Mouse (Mus musculus) kidney, embryonic 15.5 days (tissue): ENCODE measurements around the gene Dip2a. TPM values are rescaled to one million over a fixed set of nuclear protein-coding genes. Genes with fewer than 3 reads are reported as not detected.

Source experiments
- ATAC-seq: fragments of 200-750 bp; cut with Nextera tagmentation; replicated peaks from 2 replicates; pipeline ENCODE4 v1.8.0; 2017; ENCODE audit warnings: moderate TSS enrichment; ENCODE audit not compliant: low FRiP score
- H3K27ac ChIP-seq: fragments of 300-500 bp; sonication (generic); 2 replicates; pipeline ENCODE4 v1.5.1; 2015; ENCODE audit warnings: mild to moderate bottlenecking, inconsistent platforms
- H3K27me3 ChIP-seq: fragments of 300-500 bp; sonication (generic); 2 replicates; pipeline ENCODE4 v1.6.1; 2015; ENCODE audit warnings: inconsistent platforms
- H3K36me3 ChIP-seq: fragments of 300-500 bp; sonication (generic); 2 replicates; pipeline ENCODE4 v1.6.1; 2015; ENCODE audit warnings: inconsistent platforms
- H3K4me1 ChIP-seq: fragments of 300-500 bp; sonication (generic); 2 replicates; pipeline ENCODE4 v1.6.1; 2015; ENCODE audit warnings: inconsistent platforms
- H3K4me2 ChIP-seq: fragments of 300-500 bp; sonication (generic); 2 replicates; pipeline ENCODE4 v1.6.1; 2015; ENCODE audit warnings: moderate library complexity, mild to moderate bottlenecking, inconsistent platforms
- H3K4me3 ChIP-seq: fragments of 300-500 bp; sonication (generic); replicated peaks from 2 replicates; pipeline ENCODE4 v1.5.1; 2015; ENCODE audit warnings: mild to moderate bottlenecking, inconsistent platforms
- H3K9ac ChIP-seq: fragments of 300-500 bp; sonication (generic); 2 replicates; pipeline ENCODE4 v1.6.1; 2015; ENCODE audit warnings: mild to moderate bottlenecking, inconsistent platforms
- H3K9me3 ChIP-seq: fragments of 300-500 bp; sonication (generic); replicated peaks from 2 replicates; pipeline ENCODE4 v1.6.1; 2016; ENCODE audit warnings: inconsistent platforms
- WGBS: fragments of 180-500 bp; shearing (Covaris S2); methylation state at CpG from one replicate; pipeline ENCODE4 v1.1.7; 2015; ENCODE audit warnings: mixed read lengths; 5-methylcytosine and 5-hydroxymethylcytosine counted together
- polyA plus RNA-seq: library from polyadenylated mRNA; unstranded; fragments of >200 nt; fragmentation: Nextera tagmentation; extraction: Ambion mirVana; gene quantifications from 2 replicates; pipeline ENCODE4 v1.2.1, GENCODE M21; 2015

Gene Dip2a
- polyA plus RNA-seq, 1 experiment from 2014 or later = 11.3 TPM

- Histone ChIP-seq H3K27ac (no peak overlapping the region), H3K27me3 (no peaks in the 10 kb centered on the region), H3K9me3 (no peaks in the 10 kb centered on the region), H3K4me1 (no peaks in the 10 kb centered on the region), H3K4me3 (no peak overlapping the region), H3K9ac (no peak overlapping the region), H3K4me2 (no peak overlapping the region), H3K36me3 (peaks cover 89% of the 10 kb centered on the region)
- 90% methylated on average over 4 of the region's 4 CpGs for WGBS
- no peak for ATAC-seq
Observed at GRCm38 (mm10) chr10:76293222-76293621, 51.9 kb downstream of the Dip2a start.

- no peak for ATAC-seq
- Histone ChIP-seq H3K36me3 (peaks cover 90% of the 10 kb centered on the region), H3K9me3 (no peaks in the 10 kb centered on the region), H3K4me1 (no peaks in the 10 kb centered on the region), H3K4me3 (no peak overlapping the region), H3K27me3 (no peaks in the 10 kb centered on the region), H3K9ac (no peak overlapping the region), H3K4me2 (no peak overlapping the region), H3K27ac (no peak overlapping the region)
- whole genome bisulfite sequencing = 86% methylated on average over 3 of the region's 3 CpGs
Observed at GRCm38 (mm10) chr10:76289936-76290671, 55.0 kb downstream of the Dip2a start.

GRCm38 (mm10) chr10:76289052-76289451, 56.0 kb downstream of the Dip2a start:
- no peaks in the 10 kb centered on the region for H3K9me3 ChIP-seq
- no peaks in the 10 kb centered on the region for H3K27me3 ChIP-seq
- H3K36me3 ChIP-seq = peaks cover 90% of the 10 kb centered on the region
- no peak for ATAC-seq
- no peak overlapping the region for H3K9ac ChIP-seq
- no peak overlapping the region for H3K4me2 ChIP-seq
- H3K27ac ChIP-seq = no peak overlapping the region
- H3K4me1 ChIP-seq = no peaks in the 10 kb centered on the region
- WGBS = 85% methylated on average over 5 of the region's 5 CpGs
- H3K4me3 ChIP-seq = no peak overlapping the region

- Histone ChIP-seq H3K4me1 (no peaks in the 10 kb centered on the region), H3K9me3 (no peaks in the 10 kb centered on the region), H3K27me3 (no peaks in the 10 kb centered on the region), H3K9ac (no peak overlapping the region), H3K27ac (no peak overlapping the region), H3K4me3 (no peak overlapping the region), H3K4me2 (no peak overlapping the region), H3K36me3 (peaks cover 88% of the 10 kb centered on the region)
- 79% methylated on average over 11 of the region's 11 CpGs for WGBS
- no peak for ATAC-seq
Observed at GRCm38 (mm10) chr10:76288268-76288993, 56.7 kb downstream of the Dip2a start.

- no peaks in the 10 kb centered on the region for H3K4me1 ChIP-seq
- no peak overlapping the region for H3K9ac ChIP-seq
- no peaks in the 10 kb centered on the region for H3K27me3 ChIP-seq
- H3K4me3 ChIP-seq = no peak overlapping the region
- no peak overlapping the region for H3K27ac ChIP-seq
- no peak overlapping the region for H3K4me2 ChIP-seq
- peaks cover 77% of the 10 kb centered on the region for H3K36me3 ChIP-seq
- WGBS = 69% methylated on average over 5 of the region's 5 CpGs
- no peaks in the 10 kb centered on the region for H3K9me3 ChIP-seq
- no peak for ATAC-seq
Observed at GRCm38 (mm10) chr10:76278541-76279097, 66.5 kb downstream of the Dip2a start.

GRCm38 (mm10) chr10:76275256-76275655, 69.8 kb downstream of the Dip2a start:
- Histone ChIP-seq H3K4me1 (no peaks in the 10 kb centered on the region), H3K36me3 (peaks cover 82% of the 10 kb centered on the region), H3K27me3 (no peaks in the 10 kb centered on the region), H3K27ac (no peak overlapping the region), H3K4me2 (no peak overlapping the region), H3K4me3 (no peak overlapping the region), H3K9ac (no peak overlapping the region), H3K9me3 (no peaks in the 10 kb centered on the region)
- WGBS = 73% methylated on average over 10 of the region's 10 CpGs
- no peak for ATAC-seq

GRCm38 (mm10) chr10:76271238-76271637, 73.9 kb downstream of the Dip2a start:
- Histone ChIP-seq H3K27me3 (no peaks in the 10 kb centered on the region), H3K4me1 (no peaks in the 10 kb centered on the region), H3K36me3 (peaks cover 89% of the 10 kb centered on the region), H3K9ac (no peak overlapping the region), H3K4me2 (no peak overlapping the region), H3K27ac (no peak overlapping the region), H3K4me3 (no peak overlapping the region), H3K9me3 (no peaks in the 10 kb centered on the region)
- WGBS = 46% methylated on average over 8 of the region's 8 CpGs
- ATAC-seq = no peak

- ATAC-seq = no peak
- no peak overlapping the region for H3K4me3 ChIP-seq
- no peak overlapping the region for H3K27ac ChIP-seq
- 73% methylated on average over 4 of the region's 4 CpGs for WGBS
- no peaks in the 10 kb centered on the region for H3K9me3 ChIP-seq
- peaks cover 32% of the 10 kb centered on the region for H3K36me3 ChIP-seq
- no peak overlapping the region for H3K9ac ChIP-seq
- no peaks in the 10 kb centered on the region for H3K4me1 ChIP-seq
- no peaks in the 10 kb centered on the region for H3K27me3 ChIP-seq
- H3K4me2 ChIP-seq = no peak overlapping the region
Observed at GRCm38 (mm10) chr10:76262431-76262830, 82.7 kb downstream of the Dip2a start.

- H3K27ac ChIP-seq = no peak overlapping the region
- H3K9ac ChIP-seq = no peak overlapping the region
- H3K36me3 ChIP-seq = peaks cover 24% of the 10 kb centered on the region
- H3K4me3 ChIP-seq = no peak overlapping the region
- no peak overlapping the region for H3K4me2 ChIP-seq
- no peaks in the 10 kb centered on the region for H3K27me3 ChIP-seq
- WGBS = 65% methylated on average over 3 of the region's 3 CpGs
- H3K4me1 ChIP-seq = no peaks in the 10 kb centered on the region
- H3K9me3 ChIP-seq = no peaks in the 10 kb centered on the region
- 0 out of 2 replicates have a peak, but pooled peaks have one; percentile 38 for ATAC-seq
Observed at GRCm38 (mm10) chr10:76261447-76261846, 83.6 kb downstream of the Dip2a start.

GRCm38 (mm10) chr10:76260358-76261059, 84.6 kb downstream of the Dip2a start:
- Histone ChIP-seq H3K36me3 (peaks cover 15% of the 10 kb centered on the region), H3K27ac (no peak overlapping the region), H3K4me3 (no peak overlapping the region), H3K9me3 (no peaks in the 10 kb centered on the region), H3K27me3 (no peaks in the 10 kb centered on the region), H3K9ac (no peak overlapping the region), H3K4me1 (no peaks in the 10 kb centered on the region), H3K4me2 (no peak overlapping the region)
- 56% methylated on average over 11 of the region's 11 CpGs for WGBS
- no peak for ATAC-seq

- 74% methylated on average over 18 of the region's 18 CpGs for WGBS
- ATAC-seq = no peak
- H3K27me3 ChIP-seq = no peaks in the 10 kb centered on the region
- no peak overlapping the region for H3K4me2 ChIP-seq
- peaks cover 7% of the 10 kb centered on the region; the same call in 1 of the 2 replicates for H3K36me3 ChIP-seq
- no peak overlapping the region for H3K27ac ChIP-seq
- H3K9ac ChIP-seq = no peak overlapping the region
- H3K4me1 ChIP-seq = no peaks in the 10 kb centered on the region
- no peaks in the 10 kb centered on the region for H3K9me3 ChIP-seq
- no peak overlapping the region for H3K4me3 ChIP-seq
Observed at GRCm38 (mm10) chr10:76259566-76260232, 85.4 kb downstream of the Dip2a start.
